Mouse (Mus musculus) gastrocnemius, adult 2 months (tissue): ENCODE results near the gene Aplp1. TPM values are rescaled to one million over a fixed set of nuclear protein-coding genes. Genes with fewer than 3 reads are reported as not detected.

Experiments used
- DNase-seq: peaks from one replicate; pipeline ENCODE4 v3.0.0; 2022
- H3K27ac ChIP-seq: fragments of 200-600 bp; 2 replicates; pipeline ENCODE4 v1.8.1; 2022; ENCODE audit warnings: mild to moderate bottlenecking
- H3K4me3 ChIP-seq: fragments of 200-600 bp; 2 replicates; pipeline ENCODE4 v1.8.1; 2022; ENCODE audit warnings: mild to moderate bottlenecking, moderate library complexity
- CTCF ChIP-seq: fragments of 200-600 bp; IDR thresholded peaks from 2 replicates; pipeline ENCODE4 v1.8.1; 2022; ENCODE audit warnings: antibody characterized with exemption, mild to moderate bottlenecking, moderate library complexity
- intact Hi-C: fragments of 180-260 bp; cut with DNase I; formaldehyde crosslinking; loops from one replicate; pipeline ENCODE4 v1.15.1; 2025
- total RNA-seq, 2 experiments: library from RNA; stranded (reverse); gene quantifications; 2 replicates each; pipeline ENCODE4 v1.2.3; 2021

The Aplp1 gene
- total RNA-seq, 2 experiments from 2014 or later = 0.94 to 1.2 TPM

GRCm38 (mm10) chr7:30463568-30463967, 18.2 kb upstream of the Aplp1 start:
- TF ChIP-seq CTCF = no peak
- H3K27ac ChIP-seq = no peak overlapping the region
- intact Hi-C loops = no loop called here
- no peak for DNase-seq
- H3K4me3 ChIP-seq = no peak overlapping the region

DNA sequence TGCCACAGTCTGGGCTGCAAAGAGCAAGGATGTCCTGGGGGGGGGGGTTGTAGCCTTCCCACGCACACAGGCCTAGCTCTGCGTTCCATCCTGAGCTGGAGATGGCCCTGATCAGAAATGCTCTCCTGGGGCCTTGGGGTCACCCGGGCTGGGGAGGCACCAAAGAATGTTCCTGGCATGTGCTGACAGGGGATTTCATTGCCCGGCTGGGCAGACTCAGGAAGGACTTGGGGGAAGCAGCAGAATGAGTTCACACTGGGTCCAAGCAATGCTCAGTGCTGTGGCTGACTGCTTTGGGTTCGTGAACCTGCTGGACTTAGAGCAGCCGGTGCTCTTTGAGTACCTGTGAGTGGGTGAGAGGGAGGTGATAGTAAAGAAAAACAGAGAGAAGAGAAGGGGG, 14.1 kb upstream of the Aplp1 start:
- H3K27ac ChIP-seq = no peak overlapping the region
- no peak for TF ChIP-seq CTCF
- intact Hi-C loops = no loop called here

GRCm38 (mm10) chr7:30457629-30458330, 12.4 kb upstream of the Aplp1 start, which contains the start of the genes Kirrel2 and Nphs1:
TSS of gene Kirrel2 (minus strand) at chr7:30457690.
TSS of gene Nphs1 (plus strand) at chr7:30458315.
- no peak for TF ChIP-seq CTCF
- H3K4me3 ChIP-seq = peak within 1 kb of the TSS; percentile 49
- no peak for DNase-seq
- intact Hi-C loops = no loop called here
- H3K27ac ChIP-seq = no peak within 1 kb of the TSS

More for the DNA sequence above, 14.1 kb upstream of the Aplp1 start:
- DNase-seq = no peak
- no peak overlapping the region for H3K4me3 ChIP-seq

GRCm38 (mm10) chr7:30456911-30457628, 11.7 kb upstream of the Aplp1 start:
- peak overlapping the region; percentile 49 for H3K4me3 ChIP-seq
- intact Hi-C loops = no loop called here
- no peak for TF ChIP-seq CTCF
- DNase-seq = no peak
- H3K27ac ChIP-seq = no peak overlapping the region

GRCm38 (mm10) chr7:30456487-30456886, 11.2 kb upstream of the Aplp1 start:
- no peak overlapping the region for H3K27ac ChIP-seq
- DNase-seq = no peak
- H3K4me3 ChIP-seq = no peak overlapping the region
- no peak for TF ChIP-seq CTCF
- intact Hi-C loops = no loop called here

DNA sequence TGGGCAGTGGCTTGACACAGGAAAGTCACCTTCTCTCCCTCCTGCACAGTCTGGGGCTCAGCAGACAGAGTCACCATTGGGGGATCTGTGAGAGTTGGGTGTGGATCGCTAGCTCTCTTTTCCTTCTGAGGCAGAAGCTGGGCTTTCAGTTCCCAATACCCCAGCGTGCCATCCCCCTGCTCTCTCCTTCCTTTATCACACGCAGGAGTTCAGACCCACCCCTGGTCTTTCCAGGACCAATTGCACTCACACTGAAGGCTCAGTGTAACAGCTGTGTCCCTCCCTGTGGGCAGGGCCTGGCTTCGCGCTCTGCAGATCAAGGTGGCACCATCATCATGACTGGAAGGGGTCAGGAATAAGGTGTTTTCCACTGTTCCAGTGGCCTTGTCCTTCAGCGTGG, 8.9 kb upstream of the Aplp1 start:
- no peak for TF ChIP-seq CTCF
- no peak for DNase-seq
- H3K4me3 ChIP-seq = no peak overlapping the region

DNA sequence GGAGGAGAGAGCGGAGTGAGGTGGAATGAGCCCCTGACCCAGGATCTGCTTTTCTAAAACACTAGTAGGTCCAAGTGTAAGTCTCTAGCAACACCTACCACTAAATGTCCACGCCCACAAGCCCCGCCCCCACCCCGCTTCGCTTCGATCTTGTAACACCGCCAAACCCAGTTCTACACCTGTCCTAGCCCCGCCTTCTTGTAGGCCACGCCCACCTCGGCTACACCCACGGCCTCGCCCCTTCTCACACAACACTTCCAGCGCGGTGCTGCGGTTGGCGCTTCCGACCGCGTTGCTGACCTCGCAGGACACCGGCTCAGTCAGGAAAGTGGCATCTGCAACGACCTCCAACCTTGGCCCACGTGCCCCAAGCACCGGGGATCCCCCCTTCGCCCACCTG, 8.4 kb upstream of the Aplp1 start:
- no peak for TF ChIP-seq CTCF
- no peak for DNase-seq
- Histone ChIP-seq H3K4me3 (no peak overlapping the region), H3K27ac (no peak overlapping the region)
- intact Hi-C loops = no loop called here

More for the DNA sequence above, 8.9 kb upstream of the Aplp1 start:
- H3K27ac ChIP-seq = no peak overlapping the region
- intact Hi-C loops = no loop called here

DNA sequence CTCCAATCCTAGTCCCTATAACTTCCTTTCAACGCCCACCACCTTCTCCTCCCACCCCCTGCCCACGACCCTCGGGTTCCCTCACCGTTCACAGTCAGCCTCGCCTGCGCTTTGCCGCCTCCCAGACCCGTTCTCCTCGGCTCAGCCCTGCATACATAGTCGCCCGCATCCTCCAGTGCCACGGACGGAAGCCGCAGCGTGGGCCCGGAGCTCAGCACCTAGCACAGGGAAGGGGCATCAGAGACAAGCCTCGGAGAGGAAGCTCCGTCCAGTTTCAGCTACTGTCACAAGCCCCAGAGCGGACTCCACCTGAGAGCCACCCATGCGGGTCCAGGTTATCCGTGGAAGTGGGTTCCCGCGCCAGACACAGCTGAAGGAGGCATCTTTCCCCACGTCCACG, 8.0 kb upstream of the Aplp1 start:
- intact Hi-C loops = no loop called here
- no peak for TF ChIP-seq CTCF
- DNase-seq = no peak
- Histone ChIP-seq H3K27ac (no peak overlapping the region), H3K4me3 (no peak overlapping the region)

DNA sequence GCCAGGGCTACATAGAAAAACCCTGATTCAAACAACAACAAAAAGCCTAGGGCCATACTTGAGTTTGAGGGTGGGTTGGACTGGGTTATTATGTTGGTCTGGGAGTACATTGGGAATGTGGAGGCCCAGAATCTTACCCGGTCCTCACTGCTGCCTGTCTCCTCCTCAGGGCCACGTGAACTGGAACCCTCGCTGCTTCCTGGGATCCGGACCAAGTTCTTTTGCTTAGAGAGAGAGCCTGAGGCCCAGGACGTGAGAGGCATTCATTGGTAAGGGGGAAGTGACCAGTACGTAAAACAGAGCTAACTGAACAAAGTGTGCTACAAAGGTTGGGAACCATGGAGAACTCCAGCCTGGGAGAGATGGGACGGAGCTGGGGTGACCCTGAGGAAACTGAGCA, 4.9 kb upstream of the Aplp1 start:
- no peak overlapping the region for H3K4me3 ChIP-seq
- DNase-seq = no peak
- no peak overlapping the region for H3K27ac ChIP-seq
- TF ChIP-seq CTCF = no peak
- intact Hi-C loops = no loop called here

DNA sequence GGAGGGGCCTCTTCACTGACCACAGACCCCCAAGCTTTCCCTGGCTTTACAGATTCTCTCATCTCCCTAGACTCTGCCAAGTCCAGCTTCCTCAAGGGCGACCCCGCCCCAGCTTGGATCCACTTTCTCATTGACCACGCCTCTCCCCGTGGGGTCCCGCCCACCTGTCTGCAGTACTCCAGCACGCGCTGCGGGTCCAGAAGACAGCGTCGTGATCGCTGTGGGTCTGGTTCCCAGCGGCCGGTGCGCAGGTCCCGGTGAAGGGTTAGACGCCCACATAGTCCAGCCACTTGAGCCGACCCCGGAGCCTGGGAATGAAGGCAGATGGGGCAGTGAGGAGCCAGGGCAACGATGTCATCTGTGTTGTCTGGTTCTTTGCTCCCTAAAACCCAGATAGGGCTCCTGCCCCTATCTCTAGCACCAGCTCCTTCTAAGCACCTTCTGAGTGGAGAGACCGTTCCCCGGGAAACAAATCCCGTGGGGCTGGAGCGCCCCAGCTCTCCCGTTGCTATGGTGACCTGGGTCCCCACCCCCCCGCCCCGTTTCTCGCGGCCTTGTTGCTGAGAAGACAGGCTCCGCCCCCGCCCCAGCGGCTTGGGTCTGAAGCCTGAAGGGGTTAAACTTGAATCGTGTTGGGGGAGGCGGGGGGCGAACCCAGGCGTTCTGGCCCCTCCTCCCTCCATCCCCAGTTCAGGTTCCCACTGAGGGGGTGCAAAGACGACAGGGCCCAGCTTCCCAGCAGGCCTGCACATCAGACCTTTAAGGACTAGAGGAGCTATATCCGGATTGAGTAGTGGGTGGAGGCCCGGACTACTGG, 973 bp downstream of the Aplp1 start:
- intact Hi-C loops = no loop called here
- no peak for TF ChIP-seq CTCF
- peak overlapping the region; percentile 71 for H3K4me3 ChIP-seq
- DNase-seq = no peak
- H3K27ac ChIP-seq = no peak overlapping the region

GRCm38 (mm10) chr7:30443696-30444095, 1.6 kb downstream of the Aplp1 start:
- no peak for DNase-seq
- no peak for TF ChIP-seq CTCF
- no peak overlapping the region for H3K4me3 ChIP-seq
- no peak overlapping the region for H3K27ac ChIP-seq
- intact Hi-C loops = no loop called here

GRCm38 (mm10) chr7:30440697-30441096, 4.6 kb downstream of the Aplp1 start:
- intact Hi-C loops = no loop called here
- Histone ChIP-seq H3K27ac (no peak overlapping the region), H3K4me3 (no peak overlapping the region)
- TF ChIP-seq CTCF = peak; percentile 58
- no peak for DNase-seq

DNA sequence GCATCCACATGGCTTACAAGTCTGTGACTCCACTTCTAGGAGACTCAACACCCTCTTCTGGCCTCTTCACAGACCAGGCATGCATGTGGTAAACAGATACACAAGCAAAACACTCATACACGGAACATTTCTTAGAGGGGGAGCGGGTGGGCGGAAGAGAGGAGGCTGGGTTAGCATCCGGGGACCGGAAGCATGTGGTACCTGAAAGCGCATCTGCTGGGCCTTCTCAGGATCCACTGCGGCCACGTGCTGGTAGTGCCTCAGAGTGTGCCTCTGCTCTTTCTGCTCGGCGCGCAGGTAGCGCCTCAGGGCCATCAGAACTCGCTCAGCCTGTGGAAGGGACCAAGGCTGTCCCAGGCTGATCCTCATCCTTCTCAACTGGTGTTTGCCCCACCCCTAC, 5.6 kb downstream of the Aplp1 start:
- H3K27ac ChIP-seq = no peak overlapping the region
- TF ChIP-seq CTCF = no peak
- no peak overlapping the region for H3K4me3 ChIP-seq
- DNase-seq = no peak
- intact Hi-C loops = no loop called here
